Mouse (Mus musculus) forelimb bud, embryonic 11.5 days (tissue): Measurements from ENCODE around the gene Tpbgl.

ENCODE experiments used
- DNase-seq: peaks from one replicate; pipeline ENCODE4 v3.0.0-alpha.2; 2012; ENCODE audit warnings: low read depth, low spot score

Tpbgl gene

DNA sequence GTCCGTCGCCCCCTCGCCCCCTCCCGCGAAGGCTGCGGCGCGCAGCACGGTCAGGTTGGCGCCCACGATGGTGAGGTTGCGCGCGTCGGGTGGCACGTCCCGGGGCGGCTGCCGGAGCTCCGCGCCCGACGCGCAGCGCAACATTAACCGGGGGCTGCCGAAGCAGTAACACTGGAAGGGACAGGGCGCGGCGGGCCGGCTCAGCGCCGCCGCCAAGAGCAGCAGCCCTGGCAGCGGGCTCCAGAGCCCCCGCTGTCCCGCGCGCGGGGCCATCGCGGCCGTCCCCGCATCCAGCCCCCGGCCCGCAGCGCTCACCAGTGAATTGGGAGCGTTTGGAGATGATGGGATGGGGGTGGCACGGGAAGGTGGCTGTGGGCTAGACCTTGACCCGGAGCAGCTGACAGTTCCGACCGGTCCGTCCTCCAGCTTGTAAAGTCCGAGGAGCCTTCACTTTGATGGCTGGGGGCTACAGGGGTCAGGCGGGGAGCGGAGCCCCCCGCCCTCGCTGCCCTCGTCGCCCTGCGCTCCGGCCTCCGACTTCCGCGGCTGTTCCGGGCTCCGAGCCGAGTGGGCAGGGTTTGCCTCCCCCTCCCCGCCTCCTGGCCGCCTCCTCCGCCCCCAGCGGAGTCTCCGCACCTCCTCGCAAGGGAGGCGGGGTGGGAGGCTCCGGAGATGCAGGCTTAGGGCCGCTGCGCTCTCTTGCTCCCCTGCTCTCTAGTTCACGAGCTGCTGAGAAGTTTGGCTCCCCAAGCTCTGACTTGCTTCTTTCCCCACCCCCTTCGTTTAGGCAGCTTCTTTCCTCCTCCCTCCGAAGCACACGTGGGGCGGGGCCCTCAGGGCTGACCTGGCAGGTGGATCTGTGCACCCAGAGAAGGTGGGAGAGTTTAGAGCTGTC, at the start of gene Tpbgl:
Tpbgl (minus strand) TSS at position 728 of the 895 bp plus-strand sequence.
- DNase-seq, result peak; percentile 13

GRCm38 (mm10) chr7:99674890-99675289, 48.0 kb upstream of the Tpbgl start:
- no peak for DNase-seq

DNA sequence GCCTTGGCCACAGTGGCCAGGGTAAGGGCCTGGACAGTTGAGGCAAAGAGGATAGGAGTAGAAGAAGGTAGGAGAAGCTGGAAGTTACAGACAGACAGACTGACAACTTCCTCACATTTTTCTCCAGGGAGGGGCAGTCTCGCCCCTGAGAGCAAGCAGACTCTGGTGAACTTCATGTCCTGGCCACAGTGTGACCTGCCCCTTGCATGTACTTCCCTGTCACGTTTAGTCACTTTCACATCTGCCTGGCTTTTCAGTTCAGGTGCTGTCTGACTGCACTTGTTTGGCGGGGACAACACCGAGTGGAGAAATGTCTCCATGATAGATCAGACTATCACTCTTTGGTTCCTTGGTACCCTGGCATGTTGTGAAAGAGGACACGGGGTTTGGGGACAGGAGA, 47.3 kb upstream of the Tpbgl start:
- no peak for DNase-seq

GRCm38 (mm10) chr7:99673188-99673587, 46.3 kb upstream of the Tpbgl start:
- no peak for DNase-seq

- no peak for DNase-seq
Measured at GRCm38 (mm10) chr7:99671544-99672435, 44.9 kb upstream of the Tpbgl start.

DNA sequence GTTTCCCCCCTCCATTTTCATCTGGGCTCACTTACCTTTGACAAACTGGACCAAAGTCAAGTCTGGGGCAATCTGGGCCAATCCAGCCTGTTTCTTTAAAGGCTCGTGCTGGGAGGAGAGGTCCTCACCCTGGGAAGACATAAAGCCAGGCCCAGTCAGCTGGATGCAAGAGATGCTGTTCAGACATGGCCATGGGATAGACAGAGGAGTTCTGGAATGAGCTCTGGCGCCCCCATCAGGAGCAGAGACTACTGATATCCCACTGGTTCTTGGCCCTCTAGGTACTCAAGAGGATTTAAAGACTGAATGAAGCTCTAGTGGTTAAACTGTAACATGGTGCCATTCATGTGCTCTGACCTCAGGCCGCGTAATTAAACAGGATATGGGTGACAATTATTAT, 44.0 kb upstream of the Tpbgl start:
- DNase-seq, result no peak

GRCm38 (mm10) chr7:99668802-99669201, 41.9 kb upstream of the Tpbgl start:
- no peak for DNase-seq

DNA sequence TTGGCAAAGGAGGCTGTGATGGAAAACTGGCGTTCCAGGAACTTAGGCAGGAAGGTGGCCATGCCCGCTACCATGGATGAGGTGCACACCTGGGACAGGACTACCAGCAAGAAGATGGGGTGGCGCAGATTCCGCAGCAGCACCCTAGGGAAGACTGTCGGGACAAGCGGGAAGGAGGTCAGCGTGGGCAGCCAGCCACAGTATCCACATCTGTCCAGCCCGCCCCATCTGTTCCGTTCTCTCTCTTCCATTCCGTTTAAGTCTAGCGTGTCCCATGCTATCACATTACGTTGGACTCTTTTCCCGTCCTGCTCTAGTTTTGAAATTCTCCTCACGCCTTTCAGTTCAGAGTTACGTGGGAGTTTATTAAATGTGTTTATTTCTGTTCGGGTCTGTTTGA, 40.2 kb upstream of the Tpbgl start:
- no peak for DNase-seq

DNA sequence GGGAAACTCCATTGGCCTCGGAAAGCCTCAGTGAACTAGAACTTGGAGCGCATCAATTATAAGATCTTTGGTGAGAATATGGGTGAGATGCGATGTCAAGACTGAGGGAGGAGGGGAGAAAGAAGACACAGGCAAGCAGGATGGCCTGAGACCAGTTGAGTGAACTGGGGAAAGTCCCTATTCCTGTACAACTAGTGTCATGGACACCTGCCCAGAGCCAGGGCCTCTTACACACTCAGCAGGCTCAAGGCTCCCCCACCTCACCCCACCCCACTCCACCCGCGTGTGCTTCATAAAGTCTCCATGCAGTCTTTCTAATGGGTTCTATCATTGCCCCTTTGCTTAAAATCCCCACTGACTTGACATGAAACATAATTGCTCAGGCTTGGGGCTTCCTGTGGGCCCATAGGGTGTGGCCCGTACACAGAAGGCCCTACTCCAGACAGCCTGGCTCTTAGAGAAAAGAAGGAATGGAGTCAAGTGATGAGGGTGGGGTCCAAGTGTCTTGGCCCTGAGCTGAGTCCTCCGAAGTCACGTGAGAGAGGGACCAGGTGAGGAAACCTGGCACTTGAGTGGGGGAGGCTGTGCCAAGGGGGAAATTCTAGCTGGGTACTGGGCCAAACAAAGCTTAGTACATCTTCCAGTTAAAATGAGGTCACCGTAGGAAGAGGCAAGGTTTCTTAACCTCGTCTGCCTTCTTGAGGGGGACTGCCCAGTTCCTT, 39.0 kb upstream of the Tpbgl start:
- no peak for DNase-seq

DNA sequence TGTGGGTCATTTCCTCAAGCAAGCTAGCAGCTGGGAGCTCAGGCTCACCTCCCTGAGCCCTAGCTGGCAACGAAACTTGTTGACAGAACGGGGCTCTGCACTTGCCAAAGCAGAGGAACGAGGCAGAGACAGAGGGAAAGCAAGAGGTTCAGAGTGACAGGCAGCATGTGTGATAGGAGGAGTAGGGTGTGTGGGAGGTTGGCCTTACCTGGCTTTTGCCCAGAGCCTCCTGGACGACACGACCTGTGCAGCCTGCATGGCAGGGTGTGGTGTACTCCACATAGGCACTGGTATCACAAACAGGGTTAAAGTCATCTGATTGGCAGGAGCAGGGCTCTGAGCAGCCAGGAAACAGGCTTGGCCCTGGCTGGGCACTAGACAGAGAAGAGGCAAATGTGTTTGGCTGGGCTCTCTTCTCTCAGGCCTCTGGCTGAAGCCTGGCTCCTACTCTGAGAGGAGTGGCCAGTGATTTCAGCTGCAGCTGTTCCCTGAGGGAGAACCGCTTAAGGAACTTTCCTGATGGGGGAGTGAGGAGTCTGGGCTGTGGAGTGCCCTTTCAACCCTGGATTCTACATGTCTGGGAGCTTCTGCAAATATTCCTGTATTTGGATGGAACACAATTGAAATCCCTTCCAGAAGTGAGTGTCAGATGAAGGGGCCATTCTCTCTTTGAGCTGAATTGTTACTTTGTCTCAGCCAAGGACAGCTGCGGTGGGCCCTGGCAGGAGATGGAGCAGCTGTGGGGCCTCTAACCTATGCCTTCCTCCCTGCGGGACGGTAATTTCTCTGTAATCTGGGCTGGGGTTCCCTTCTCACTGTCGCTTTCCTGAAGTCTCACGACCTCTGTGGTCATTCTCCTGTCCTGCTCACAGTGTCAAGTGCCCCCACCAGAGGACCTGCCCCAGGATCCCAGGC, 37.9 kb upstream of the Tpbgl start:
- DNase-seq, result no peak

- no peak for DNase-seq
Measured at GRCm38 (mm10) chr7:99663507-99664220, 36.8 kb upstream of the Tpbgl start.

DNA sequence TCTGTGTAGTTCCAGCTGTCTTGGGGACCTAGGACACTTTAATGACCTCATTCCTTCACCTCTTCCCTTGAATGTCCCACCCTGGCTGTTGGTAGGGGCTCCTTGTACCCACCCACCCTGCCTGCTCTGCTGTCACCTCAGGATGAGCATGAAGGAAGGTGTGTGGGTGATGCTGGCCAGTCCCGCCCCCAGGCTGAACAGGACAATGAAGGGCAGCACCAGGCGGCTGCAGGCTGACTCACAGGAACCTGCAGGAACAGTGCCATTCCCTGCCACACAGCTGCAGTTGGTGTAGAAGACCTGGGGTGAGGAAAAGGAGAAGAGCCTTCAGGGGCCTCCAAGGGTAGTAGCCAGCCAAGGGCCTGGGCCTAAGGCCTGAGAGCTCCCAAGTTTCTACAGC, 35.4 kb upstream of the Tpbgl start:
- no peak for DNase-seq

- no peak for DNase-seq
Measured at GRCm38 (mm10) chr7:99661571-99662230, 34.8 kb upstream of the Tpbgl start.

GRCm38 (mm10) chr7:99661071-99661470, 34.2 kb upstream of the Tpbgl start:
- DNase-seq, result no peak

- DNase-seq, result peak; percentile 79
Measured at GRCm38 (mm10) chr7:99659379-99660029, 32.6 kb upstream of the Tpbgl start.

DNA sequence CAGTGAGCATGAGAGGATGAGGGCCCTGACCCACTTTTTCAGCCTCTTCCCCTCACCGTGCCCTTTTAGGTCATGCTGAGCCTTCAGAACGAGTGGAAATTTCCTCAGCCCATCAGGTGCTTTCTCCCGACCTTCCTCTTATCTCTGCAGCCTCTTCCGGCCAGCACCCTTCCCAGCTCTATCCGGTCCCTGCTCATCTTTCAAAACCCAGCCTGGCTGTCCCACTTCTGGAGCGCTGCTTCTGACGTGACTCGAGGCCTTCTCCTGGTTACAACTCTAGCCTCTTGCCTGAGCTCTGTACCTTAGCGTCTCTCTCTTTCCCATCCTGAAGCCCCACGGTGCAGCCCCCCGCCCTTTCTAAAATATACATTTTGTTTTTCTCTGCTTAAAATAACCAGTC, 27.3 kb upstream of the Tpbgl start:
- no peak for DNase-seq

DNA sequence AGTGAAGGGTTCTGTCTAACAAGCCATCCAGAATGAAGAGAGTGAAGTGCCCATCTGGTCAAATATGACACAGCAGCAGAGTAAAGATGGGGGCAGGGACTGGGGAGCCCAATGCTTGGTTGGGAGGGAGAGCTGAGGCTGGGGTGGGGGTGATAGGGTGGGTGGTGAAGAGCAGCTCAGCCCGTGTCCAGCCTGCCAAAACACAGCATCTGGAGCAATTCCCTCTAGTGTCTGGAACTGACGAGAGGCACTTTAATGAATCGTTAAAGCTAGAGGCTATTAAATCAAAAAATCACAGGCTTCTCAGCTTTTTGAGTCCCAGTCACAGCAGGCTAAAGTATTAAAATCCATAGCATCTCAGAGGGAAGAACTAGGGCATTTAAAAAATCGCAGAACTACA, 22.7 kb upstream of the Tpbgl start:
- no peak for DNase-seq

- DNase-seq, result peak; percentile 68
Measured at GRCm38 (mm10) chr7:99648623-99649022, 21.7 kb upstream of the Tpbgl start.

GRCm38 (mm10) chr7:99644701-99645100, 17.8 kb upstream of the Tpbgl start:
- no peak for DNase-seq
